Mouse (Mus musculus) bone marrow macrophage, adult 2 months (primary cell): ENCODE results near the gene Baz2b.

Source experiments
- CTCF ChIP-seq: IDR thresholded peaks from 2 replicates; pipeline ENCODE4 v1.5.1; 2012; ENCODE audit warnings: low read depth, mild to moderate bottlenecking, low read length, moderate library complexity
- POLR2A ChIP-seq: IDR thresholded peaks from 2 replicates; pipeline ENCODE4 v1.6.1; 2012; ENCODE audit warnings: mild to moderate bottlenecking, low read depth, low read length, borderline replicate concordance

DNA sequence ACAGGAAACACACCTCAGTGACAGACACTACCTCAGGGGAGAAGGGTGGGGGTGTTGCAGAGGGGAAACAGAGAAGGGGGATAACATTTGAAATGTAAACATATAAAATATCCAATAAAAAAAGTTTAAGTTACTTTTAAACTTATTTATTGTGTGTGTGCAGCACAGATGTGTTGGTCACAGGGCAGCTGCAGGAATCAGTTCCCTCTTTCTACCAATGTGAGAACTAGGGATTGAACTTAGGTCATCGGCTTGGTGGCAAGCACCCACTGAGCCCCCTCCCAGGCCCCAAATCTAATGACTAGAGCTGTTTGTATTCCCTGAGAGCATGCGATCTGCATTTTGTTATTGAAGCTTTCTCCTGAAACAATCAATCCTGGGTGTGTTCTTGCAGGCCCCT lies 57.2 kb downstream of the Baz2b start:
- TF ChIP-seq CTCF (no peak), POLR2A (no peak)
